Mouse (Mus musculus) heart, postnatal 25 days (tissue): Measurements from ENCODE around the gene Gm7735. TPM values are rescaled to one million over a fixed set of nuclear protein-coding genes. Genes with fewer than 3 reads are reported as not detected.
"Not testable (repeated sequence)": the region's sequence is repeated elsewhere in the genome, so short reads cannot be mapped to it uniquely, and the experiment has no call there.

Experiments used
- DNase-seq: peaks from one replicate; pipeline ENCODE4 v3.0.0; 2022; ENCODE audit warnings: low spot score
- intact Hi-C: fragments of 180-260 bp; cut with DNase I; formaldehyde crosslinking; loops from one replicate; pipeline ENCODE4 v1.15.1; 2025
- total RNA-seq, 2 experiments: library from RNA; stranded (reverse); gene quantifications; 2 replicates each; pipeline ENCODE4 v1.2.3; 2021

The Gm7735 gene
- total RNA-seq: not detected

DNA sequence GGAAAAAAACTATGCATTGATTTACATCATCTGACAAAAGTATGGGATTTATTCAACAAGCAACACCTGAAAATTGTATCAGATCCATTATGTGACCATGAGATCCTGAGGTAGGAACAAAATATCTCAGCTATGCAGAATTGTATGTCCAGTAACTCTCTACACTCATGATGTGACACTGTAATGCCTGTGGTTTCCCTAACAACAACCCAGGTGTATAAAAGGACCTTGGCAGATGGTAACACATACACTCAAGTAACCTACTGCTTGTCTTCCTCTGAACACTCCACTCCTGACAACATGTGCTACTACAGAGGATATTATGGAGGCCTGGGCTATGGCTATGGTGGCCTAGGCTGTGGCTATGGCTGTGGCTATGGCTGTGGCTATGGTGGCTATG lies at the start of gene Gm7735:
Gene Gm7735 (plus strand): TSS at position 301 of the 400 bp plus-strand sequence.
- intact Hi-C loops, DNase-seq: not testable (repeated sequence)

DNA sequence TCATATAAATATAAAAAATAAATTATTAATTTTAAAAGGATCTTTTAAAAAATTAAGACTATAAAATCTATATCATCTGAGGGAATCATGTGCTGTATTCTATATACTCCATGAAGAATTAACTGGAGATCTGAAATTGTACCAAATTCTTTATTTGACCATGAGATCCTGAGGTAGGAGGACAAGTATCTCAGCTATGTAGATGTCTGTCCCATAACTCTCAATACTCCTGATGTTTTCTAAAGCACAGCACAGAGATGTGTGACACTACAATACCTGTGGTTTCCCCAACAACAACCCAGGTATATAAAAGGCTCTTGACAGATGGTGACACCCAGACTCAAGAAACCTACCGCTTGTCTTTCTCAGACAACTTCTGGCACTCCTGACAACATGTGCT lies 28.7 kb upstream of the Gm7735 start, which contains the start of gene Gm6358:
Gene Gm6358 (plus strand): TSS at position 301 of the 400 bp plus-strand sequence.
- no peak for DNase-seq
- intact Hi-C loops: no loop called here

DNA sequence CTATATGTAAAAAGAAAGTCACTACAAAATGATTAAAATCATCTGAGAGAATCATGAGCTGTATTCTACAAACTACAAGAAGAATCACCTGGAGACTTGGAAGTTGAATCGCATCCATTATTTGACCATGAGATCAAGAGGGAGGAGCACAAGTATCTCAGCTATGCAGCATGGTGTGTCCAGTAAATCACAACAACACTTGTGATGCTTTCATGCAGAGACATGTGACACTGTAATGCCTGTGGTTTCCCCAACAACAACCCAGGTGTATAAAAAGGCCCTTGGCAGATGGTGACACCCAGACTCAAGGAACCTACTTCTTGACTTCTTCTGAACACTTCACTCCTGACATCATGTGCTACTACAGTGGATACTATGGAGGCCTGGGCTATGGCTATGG lies 18.5 kb upstream of the Gm7735 start, which contains the start of gene Gm10061:
Gene Gm10061 (plus strand): TSS at position 301 of the 400 bp plus-strand sequence.
- intact Hi-C loops: no loop called here
- DNase-seq: no peak

DNA sequence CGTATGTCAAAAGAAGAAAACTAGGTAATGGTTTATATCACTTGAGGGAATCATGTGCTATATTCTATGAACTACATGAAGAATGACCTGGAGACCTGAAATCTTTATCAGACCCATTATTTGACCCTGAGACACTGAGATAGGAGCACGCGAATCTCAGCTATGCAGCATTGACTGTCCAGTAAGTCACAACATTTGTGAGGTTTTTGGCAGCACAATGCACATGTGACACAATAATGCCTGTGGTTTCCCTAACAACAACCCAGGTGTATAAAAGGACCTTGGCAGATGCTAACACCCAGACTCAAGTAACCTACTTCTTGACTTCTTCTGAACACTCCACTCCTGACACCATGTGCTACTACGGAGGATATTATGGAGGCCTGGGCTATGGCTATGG lies 11.6 kb upstream of the Gm7735 start, which contains the start of gene Gm9789:
Gene Gm9789 (plus strand): TSS at position 301 of the 400 bp plus-strand sequence.
- intact Hi-C loops: no loop called here
- DNase-seq: no peak

DNA sequence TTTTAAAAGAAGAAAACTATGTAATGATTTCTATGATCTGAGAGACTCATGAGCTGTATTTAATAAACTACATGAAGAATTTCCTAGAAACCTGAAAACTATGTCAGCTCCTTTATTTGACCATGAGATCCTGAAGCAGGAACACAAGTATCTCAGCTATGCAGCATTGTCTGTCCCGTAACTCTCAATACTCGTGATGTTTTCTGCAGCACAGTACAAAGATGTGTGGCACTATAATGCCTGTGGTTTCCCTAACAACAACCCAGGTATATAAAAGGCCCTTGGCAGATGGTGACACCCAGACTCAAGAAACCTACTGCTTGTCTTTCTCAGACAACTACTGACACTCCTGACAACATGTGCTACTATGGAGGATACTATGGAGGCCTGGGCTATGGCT lies 5.1 kb downstream of the Gm7735 start, which contains the start of gene 1110057P08Rik:
Gene 1110057P08Rik (plus strand): TSS at position 301 of the 400 bp plus-strand sequence.
- intact Hi-C loops: no loop called here
- no peak for DNase-seq

DNA sequence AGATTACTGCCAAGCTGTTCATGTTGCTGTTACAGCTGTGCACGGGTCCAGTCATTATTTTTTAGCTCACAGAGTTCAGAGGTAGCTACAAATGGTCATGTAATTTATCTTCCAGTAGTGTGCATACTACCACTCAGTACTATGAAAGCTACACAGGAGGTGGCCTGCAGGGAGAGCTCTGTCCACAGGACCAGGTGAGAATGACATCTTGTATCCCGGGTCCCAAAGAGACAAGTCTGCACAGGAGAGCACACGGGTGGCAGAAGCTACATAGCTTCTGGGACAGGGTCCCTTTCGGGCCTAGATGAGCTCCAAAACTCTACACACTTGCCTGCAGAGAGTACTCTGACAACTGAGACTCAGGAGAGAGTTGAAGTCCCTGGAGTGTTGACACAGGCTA lies 19.3 kb downstream of the Gm7735 start:
- intact Hi-C loops: no loop called here

DNA sequence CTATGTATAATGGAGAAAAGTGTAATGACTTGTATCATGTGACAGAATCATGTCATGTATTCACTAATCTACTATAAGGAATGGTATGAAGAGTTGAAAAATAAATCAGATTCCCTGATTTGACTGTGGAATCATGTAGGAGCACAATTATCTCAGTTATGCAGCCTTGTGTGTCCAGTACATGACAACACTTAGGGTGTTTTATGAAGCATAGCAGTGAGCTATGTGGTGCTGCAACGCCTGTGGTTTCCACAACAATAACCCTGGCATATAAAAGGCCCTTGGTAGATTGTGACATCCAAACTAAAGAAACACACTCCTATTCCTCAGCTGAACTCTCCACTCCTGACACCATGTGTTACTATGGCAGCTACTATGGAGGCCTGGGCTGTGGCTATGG lies 36.3 kb downstream of the Gm7735 start, which contains the start of gene Krtap20-2:
Gene Krtap20-2 (plus strand): TSS at position 301 of the 400 bp plus-strand sequence.
- intact Hi-C loops: no loop called here
- DNase-seq: no peak

More for the DNA sequence above, 19.3 kb downstream of the Gm7735 start:
- no peak for DNase-seq

Other genes with a start within 250 kb of the Gm7735 start
- gene Krtap19-9b, start 237.2 kb upstream of the Gm7735 start, total RNA-seq: not detected
- gene Krtap16-3, start 206.6 kb upstream of the Gm7735 start, total RNA-seq: not detected
- gene Krtap22-2, start 158.7 kb upstream of the Gm7735 start, total RNA-seq: not detected
- gene Gm10229, start 154.2 kb upstream of the Gm7735 start, total RNA-seq: not detected
- gene Krtap6-1, start 137.8 kb upstream of the Gm7735 start, total RNA-seq: not detected
- not detected for gene Gm10228, start 128.0 kb upstream of the Gm7735 start, total RNA-seq
- gene Krtap6-5, start 121.6 kb upstream of the Gm7735 start, total RNA-seq: not detected
- not detected for gene 1110025L11Rik, start 105.5 kb upstream of the Gm7735 start, total RNA-seq
- not detected for gene Krtap6-3, start 85.5 kb upstream of the Gm7735 start, total RNA-seq
- not detected for gene Gm6358, start 28.6 kb upstream of the Gm7735 start, total RNA-seq
- gene Gm10061, start 18.4 kb upstream of the Gm7735 start, total RNA-seq: not detected
- not detected for gene Gm9789, start 11.5 kb upstream of the Gm7735 start, total RNA-seq
- gene 1110057P08Rik, start 5.2 kb downstream of the Gm7735 start, total RNA-seq: not detected
- not detected for gene Krtap20-2, start 36.4 kb downstream of the Gm7735 start, total RNA-seq
- gene Krtap21-1, start 234.4 kb downstream of the Gm7735 start, total RNA-seq: not detected